Mouse (Mus musculus): ENCODE measurements at regions not wholly inside any gene's neighbourhood (a gene's known extent, or its start where the extent isn't known, plus 50 kb on each side); places are given as distances from the start of the nearest gene placed in this dataset.
"Not testable (repeated sequence)": the region's sequence is repeated elsewhere in the genome, so short reads cannot be mapped to it uniquely, and the experiment has no call there.

DNA sequence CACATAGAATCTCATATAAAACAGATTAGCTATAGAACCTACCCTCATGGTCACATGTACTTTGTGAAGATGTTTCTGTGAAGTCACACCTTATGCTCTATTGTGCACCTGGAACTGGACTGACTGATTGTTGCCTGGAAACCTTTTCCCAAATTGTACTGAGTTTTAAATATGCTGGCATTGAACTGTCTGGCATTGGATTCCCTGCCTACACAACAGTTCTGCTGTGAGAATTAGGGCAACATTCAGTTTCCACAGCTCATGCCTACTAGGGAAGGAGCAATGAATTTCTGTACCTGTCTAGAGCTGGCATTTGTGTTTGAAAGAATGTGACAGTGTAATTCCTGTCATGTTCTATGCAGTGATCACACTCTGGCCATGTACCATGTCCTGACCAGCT is 60.4 kb upstream of the Poc5 start:
- DNase-seq (ENCODE audit: low spot score): no peak
- H3K4me3 ChIP-seq: no peak overlapping the region
- H3K27me3 ChIP-seq (ENCODE audit: low read depth, poor library complexity, severe bottlenecking): no peaks in the 10 kb centered on the region
- H3K9me3 ChIP-seq (replicated peaks): no peaks in the 10 kb centered on the region
- H3K4me1 ChIP-seq: 0 out of 2 replicates have a peak, but pooled peaks cover 3% of the 10 kb centered on the region
- no peak overlapping the region for H3K27ac ChIP-seq (replicated peaks)
- H3K36me3 ChIP-seq: no peaks in the 10 kb centered on the region

DNA sequence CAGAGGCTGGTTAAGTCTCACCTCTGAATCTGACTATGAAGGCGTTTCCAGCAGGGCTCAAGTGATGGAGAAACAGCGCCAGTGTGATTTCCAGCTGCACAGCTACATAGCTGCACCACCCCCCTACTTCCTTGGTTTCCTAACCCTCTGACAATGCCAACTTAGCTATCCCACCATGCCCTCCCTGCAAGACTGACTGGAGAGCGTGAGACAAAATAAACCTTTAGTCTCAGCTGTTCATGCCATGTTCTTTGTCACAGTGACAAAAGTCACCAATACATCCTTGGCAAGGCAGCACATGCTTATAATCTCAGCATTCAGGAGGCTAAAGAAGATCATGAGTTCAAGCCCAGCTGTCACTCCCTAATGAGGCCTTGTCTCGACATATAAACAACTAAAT is 63.5 kb upstream of the Poc5 start:
- no peak overlapping the region for H3K27ac ChIP-seq (replicated peaks)
- no peaks in the 10 kb centered on the region for H3K27me3 ChIP-seq (ENCODE audit: low read depth, poor library complexity, severe bottlenecking)
- H3K36me3 ChIP-seq: no peaks in the 10 kb centered on the region
- WGBS: 73% methylated on average over 4 of the region's 4 CpGs
- H3K4me1 ChIP-seq: 0 out of 2 replicates have a peak, but pooled peaks cover 3% of the 10 kb centered on the region
- H3K4me3 ChIP-seq: no peak overlapping the region
- no peaks in the 10 kb centered on the region for H3K9me3 ChIP-seq (replicated peaks)
- DNase-seq (ENCODE audit: low spot score): no peak

DNA sequence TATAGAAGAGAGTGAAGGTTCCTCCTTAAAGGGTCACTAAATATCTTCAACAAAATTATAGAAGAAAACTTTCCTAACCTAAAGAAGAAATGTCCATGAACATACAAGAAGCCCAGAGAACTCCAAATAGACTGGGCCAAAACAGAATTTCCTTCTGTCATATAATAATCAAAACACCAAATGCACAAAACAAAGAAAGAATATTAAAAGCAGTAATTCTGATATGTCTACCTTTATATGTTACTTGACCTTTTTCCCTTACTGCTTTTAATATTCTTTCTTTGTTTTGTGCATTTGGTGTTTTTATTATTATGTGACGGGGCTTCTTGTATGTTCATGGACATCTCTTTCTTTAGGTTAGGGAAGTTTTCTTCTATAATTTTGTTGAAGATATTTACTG is 70.9 kb upstream of the Poc5 start:
- not testable (repeated sequence) for DNase-seq (ENCODE audit: low spot score); H3K27ac ChIP-seq (replicated peaks); H3K4me1 ChIP-seq; H3K36me3 ChIP-seq; H3K4me3 ChIP-seq; H3K27me3 ChIP-seq (ENCODE audit: low read depth, poor library complexity, severe bottlenecking); H3K9me3 ChIP-seq (replicated peaks)
- 93% methylated on average over 1 of the region's 1 CpGs for WGBS

DNA sequence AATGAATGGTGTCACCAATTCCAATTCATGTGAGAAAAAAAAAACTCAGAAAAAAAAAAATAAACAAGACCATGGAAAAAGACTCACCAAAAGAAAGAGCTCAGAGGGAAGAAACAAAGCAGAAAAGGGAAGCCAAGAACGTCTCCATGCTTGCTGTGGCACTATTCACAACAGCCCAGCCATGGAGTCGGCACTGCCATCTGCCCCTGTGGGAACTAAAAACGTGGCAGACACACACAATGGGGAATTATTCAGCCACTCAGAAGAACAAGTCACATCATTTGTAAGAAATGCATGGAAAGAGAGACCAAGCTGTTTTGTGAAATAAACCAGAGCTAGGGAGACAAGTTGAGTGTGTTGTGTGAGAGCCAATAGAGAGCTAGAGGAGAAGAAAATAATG is 74.9 kb upstream of the Poc5 start:
- no peak overlapping the region for H3K27ac ChIP-seq (replicated peaks)
- no peak overlapping the region for H3K4me3 ChIP-seq
- no peaks in the 10 kb centered on the region for H3K36me3 ChIP-seq
- DNase-seq (ENCODE audit: low spot score): no peak
- WGBS: 62% methylated on average over 3 of the region's 3 CpGs
- H3K9me3 ChIP-seq (replicated peaks): no peaks in the 10 kb centered on the region
- H3K4me1 ChIP-seq: no peaks in the 10 kb centered on the region
- no peaks in the 10 kb centered on the region for H3K27me3 ChIP-seq (ENCODE audit: low read depth, poor library complexity, severe bottlenecking)

DNA sequence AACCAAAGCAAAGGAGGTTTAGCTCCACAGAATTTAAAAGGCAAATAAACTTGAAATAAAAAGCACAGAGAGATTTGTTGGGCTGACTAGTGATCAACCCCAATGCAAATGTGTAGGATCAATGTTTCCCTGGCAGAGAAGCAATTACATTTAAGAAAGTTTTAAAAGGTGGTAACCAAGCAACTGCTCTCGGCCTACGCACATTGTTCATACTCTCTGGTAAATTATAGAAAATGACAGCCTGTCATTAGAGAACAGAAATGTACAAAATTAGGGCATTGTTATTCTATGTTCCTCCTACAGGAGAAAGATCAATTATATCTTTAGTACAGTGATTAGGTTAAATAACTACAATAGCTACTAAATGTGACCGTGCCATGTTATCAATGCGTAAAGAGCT is 85.6 kb upstream of the Poc5 start:
- Histone ChIP-seq H3K9me3 (replicated peaks) (0 out of 2 replicates have a peak, but pooled peaks cover 8% of the 10 kb centered on the region), H3K4me3 (no peak overlapping the region), H3K27me3 (ENCODE audit: low read depth, poor library complexity, severe bottlenecking) (no peaks in the 10 kb centered on the region), H3K36me3 (no peaks in the 10 kb centered on the region), H3K27ac (replicated peaks) (no peak overlapping the region), H3K4me1 (no peaks in the 10 kb centered on the region)
- DNase-seq (ENCODE audit: low spot score): no peak
- WGBS: 96% methylated on average over 4 of the region's 4 CpGs

DNA sequence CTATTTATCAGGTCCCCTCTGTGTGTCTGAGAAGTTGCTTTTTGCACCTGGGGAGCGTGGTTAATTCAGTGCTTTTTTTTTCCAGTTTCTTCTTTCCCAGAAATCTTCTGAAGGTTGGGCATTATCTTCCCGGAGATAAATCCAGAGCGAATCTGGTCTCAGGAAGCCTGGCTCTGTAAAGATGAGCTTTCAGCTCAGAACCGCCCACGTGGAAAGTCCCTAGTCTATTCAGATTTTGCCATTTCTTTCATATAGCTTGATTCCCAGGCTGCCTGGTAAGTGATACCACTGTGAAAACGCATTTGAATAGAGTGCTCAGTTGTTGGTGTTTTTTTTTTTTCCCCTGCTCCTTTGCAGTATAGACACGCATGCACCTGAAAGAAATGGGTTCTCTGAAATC is 100.3 kb upstream of the Poc5 start:
- peaks cover 8% of the 10 kb centered on the region for H3K4me1 ChIP-seq
- WGBS: 47% methylated on average over 7 of the region's 7 CpGs
- no peaks in the 10 kb centered on the region for H3K27me3 ChIP-seq (ENCODE audit: low read depth, poor library complexity, severe bottlenecking)
- H3K36me3 ChIP-seq: no peaks in the 10 kb centered on the region
- H3K4me3 ChIP-seq: no peak overlapping the region
- no peak for DNase-seq (ENCODE audit: low spot score)
- H3K27ac ChIP-seq (replicated peaks): no peak overlapping the region
- no peaks in the 10 kb centered on the region for H3K9me3 ChIP-seq (replicated peaks)

DNA sequence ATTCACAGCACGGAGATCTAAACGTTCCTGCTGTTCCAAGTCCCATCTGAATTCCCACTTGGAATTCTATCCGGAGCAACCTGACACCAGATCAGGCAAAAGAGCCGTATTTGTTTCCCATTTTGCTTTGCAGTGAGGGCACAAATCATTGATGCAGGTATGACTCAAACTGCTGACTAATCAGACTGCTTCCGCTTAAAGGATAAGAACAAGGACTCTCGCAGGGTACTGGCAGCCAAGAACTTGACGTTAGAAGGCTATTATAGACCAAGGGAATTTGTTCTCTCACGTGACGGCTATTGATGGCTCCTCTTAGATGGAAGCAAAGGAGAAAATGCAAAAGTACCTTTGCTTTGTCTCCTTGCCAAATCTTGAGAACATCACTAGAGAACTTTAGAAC is 118.1 kb upstream of the Poc5 start:
- Histone ChIP-seq H3K4me3 (no peak overlapping the region), H3K27ac (replicated peaks) (no peak overlapping the region), H3K27me3 (ENCODE audit: low read depth, poor library complexity, severe bottlenecking) (no peaks in the 10 kb centered on the region), H3K9me3 (replicated peaks) (no peaks in the 10 kb centered on the region), H3K4me1 (peaks cover 4% of the 10 kb centered on the region; the same call in 1 of the 2 replicates), H3K36me3 (no peaks in the 10 kb centered on the region)
- no peak for DNase-seq (ENCODE audit: low spot score)
- WGBS: 82% methylated on average over 9 of the region's 9 CpGs

DNA sequence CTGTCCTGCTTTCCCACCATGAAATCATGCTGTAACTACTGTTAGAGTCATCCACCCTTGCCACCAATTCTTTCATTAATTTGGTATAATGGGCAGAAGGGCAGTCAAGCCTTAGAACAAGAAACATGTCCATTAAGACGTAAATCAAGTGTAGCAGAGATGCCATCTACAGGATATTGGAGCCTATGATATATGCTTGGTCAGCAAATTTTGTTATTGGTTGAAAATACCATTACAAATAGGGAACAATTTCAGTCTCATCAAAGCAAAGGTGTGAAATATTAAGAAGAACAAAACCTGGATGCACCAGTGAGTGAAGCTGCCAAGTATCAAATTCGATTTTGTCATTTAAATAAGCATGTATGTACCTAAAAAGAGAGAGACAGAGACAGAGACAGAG is 123.6 kb upstream of the Sv2c start:
- H3K27ac ChIP-seq (replicated peaks): no peak overlapping the region
- no peaks in the 10 kb centered on the region for H3K9me3 ChIP-seq (replicated peaks)
- no peaks in the 10 kb centered on the region for H3K36me3 ChIP-seq
- H3K4me3 ChIP-seq: no peak overlapping the region
- no peaks in the 10 kb centered on the region for H3K27me3 ChIP-seq (ENCODE audit: low read depth, poor library complexity, severe bottlenecking)
- no peak for DNase-seq (ENCODE audit: low spot score)
- no peaks in the 10 kb centered on the region for H3K4me1 ChIP-seq
- WGBS: 75% methylated on average over 2 of the region's 2 CpGs

DNA sequence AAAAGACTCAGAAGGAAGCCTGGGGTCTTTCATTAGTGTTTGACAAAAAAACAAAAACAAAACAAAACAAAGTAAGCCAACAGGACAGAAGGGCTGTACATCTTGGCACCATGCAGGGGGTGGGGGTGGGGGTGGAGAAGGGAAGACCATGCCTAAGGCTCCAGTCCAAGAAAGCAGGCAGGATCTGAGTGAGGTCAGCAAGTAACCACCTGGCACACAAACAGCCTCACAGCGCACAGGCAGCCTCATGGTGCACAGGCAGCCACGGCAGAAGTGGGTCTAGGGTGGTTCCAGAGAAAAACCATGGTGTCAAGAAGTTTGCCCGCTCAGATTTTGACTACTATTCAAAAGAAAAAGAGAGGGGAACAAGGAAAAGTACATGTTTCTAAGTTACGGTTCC is 122.0 kb upstream of the Sv2c start:
- no peaks in the 10 kb centered on the region for H3K4me1 ChIP-seq
- DNase-seq (ENCODE audit: low spot score): no peak
- no peaks in the 10 kb centered on the region for H3K9me3 ChIP-seq (replicated peaks)
- H3K4me3 ChIP-seq: no peak overlapping the region
- no peaks in the 10 kb centered on the region for H3K36me3 ChIP-seq
- WGBS: 96% methylated on average over 4 of the region's 4 CpGs
- no peaks in the 10 kb centered on the region for H3K27me3 ChIP-seq (ENCODE audit: low read depth, poor library complexity, severe bottlenecking)
- no peak overlapping the region for H3K27ac ChIP-seq (replicated peaks)

DNA sequence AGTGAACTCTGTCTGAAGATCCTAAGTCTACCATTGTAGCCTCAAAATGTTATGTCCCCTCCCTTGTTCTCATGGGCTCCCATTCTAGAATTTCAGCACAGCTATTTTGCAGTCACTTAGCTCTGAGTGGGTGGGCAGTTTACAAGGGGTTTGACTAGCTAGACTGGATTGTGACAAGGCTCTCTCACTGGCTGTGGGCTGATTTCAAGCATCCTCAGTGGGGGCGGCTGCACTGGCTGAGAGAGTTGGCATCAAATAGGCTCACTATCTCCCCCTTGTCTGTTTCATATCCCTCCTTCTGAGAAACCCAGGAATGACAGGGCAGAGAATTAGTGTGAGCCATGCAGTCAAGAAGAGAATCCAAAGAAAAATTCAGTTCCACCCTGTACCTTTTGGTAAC is 88.4 kb upstream of the Sv2c start:
- H3K27me3 ChIP-seq (ENCODE audit: low read depth, poor library complexity, severe bottlenecking): no peaks in the 10 kb centered on the region
- DNase-seq (ENCODE audit: low spot score): no peak
- H3K36me3 ChIP-seq: no peaks in the 10 kb centered on the region
- H3K4me3 ChIP-seq: no peak overlapping the region
- 90% methylated on average over 1 of the region's 1 CpGs for WGBS
- H3K27ac ChIP-seq (replicated peaks): no peak overlapping the region
- no peaks in the 10 kb centered on the region for H3K9me3 ChIP-seq (replicated peaks)
- H3K4me1 ChIP-seq: no peaks in the 10 kb centered on the region

DNA sequence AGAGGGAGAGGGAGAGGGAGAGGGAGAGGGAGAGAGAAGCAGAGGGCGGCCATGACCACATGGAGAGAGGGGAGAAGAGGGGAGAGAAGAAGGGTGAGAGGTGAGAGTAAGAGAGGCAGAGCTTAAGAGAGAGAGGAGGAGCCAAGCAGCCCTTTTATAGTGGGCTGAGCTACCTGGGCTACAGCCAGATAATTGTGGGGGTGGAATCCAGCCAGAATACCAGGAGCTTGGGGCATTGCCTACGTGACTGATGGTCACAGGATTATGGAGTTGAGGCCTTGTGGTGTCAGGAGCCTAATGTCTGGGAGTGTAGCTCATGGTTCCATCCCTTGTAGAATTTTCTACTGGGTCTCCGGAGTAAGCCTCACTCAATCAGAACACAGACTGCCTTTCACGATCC is 83.1 kb upstream of the Sv2c start:
- H3K27ac ChIP-seq (replicated peaks): no peak overlapping the region
- no peak for DNase-seq (ENCODE audit: low spot score)
- no peaks in the 10 kb centered on the region for H3K27me3 ChIP-seq (ENCODE audit: low read depth, poor library complexity, severe bottlenecking)
- no peaks in the 10 kb centered on the region for H3K36me3 ChIP-seq
- no peaks in the 10 kb centered on the region for H3K9me3 ChIP-seq (replicated peaks)
- no peak overlapping the region for H3K4me3 ChIP-seq
- no peaks in the 10 kb centered on the region for H3K4me1 ChIP-seq
- 86% methylated on average over 3 of the region's 4 CpGs for WGBS

DNA sequence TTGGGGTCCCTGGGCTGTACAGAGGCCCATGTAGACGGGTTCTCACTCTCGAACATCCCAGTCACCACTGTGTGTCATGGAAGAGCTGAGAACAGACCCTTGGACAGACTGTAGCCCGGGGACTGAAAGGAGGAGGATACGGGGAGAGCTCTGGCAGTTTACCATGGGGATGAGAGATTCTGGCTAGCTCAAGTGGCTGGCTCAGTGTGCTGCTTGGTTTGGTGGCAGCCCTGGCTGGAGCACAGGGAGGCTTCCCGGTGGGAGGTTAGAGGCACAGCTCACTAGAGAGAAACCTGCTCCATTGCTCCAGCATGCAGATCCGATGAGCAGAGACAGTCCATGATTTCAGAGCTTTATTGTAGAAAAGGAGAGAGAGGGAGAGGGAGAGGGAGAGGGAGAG is 82.7 kb upstream of the Sv2c start:
- no peak overlapping the region for H3K27ac ChIP-seq (replicated peaks)
- H3K4me3 ChIP-seq: no peak overlapping the region
- no peaks in the 10 kb centered on the region for H3K4me1 ChIP-seq
- H3K36me3 ChIP-seq: no peaks in the 10 kb centered on the region
- no peak for DNase-seq (ENCODE audit: low spot score)
- no peaks in the 10 kb centered on the region for H3K27me3 ChIP-seq (ENCODE audit: low read depth, poor library complexity, severe bottlenecking)
- no peaks in the 10 kb centered on the region for H3K9me3 ChIP-seq (replicated peaks)
- WGBS: 75% methylated on average over 6 of the region's 6 CpGs

DNA sequence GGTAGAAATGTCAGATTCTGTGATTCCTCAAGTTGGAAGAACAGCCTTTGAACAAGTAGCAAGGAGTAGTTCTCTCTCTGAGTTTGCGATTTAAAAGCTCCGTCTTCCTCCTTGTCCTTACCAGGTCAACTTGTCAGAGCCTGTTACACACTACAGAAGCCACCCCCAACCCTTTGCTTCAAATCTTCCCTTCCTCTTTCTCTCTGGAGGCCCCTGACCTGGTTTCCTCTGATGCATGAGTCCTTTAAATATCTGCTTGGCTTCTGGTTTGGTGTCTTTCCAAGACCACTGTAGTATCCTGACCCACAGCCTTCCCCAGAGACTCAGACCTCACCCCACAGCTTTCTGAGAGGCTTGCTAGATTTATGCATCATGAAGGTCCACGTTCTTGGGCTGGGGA is 73.7 kb upstream of the Sv2c start:
- Histone ChIP-seq H3K9me3 (replicated peaks) (no peaks in the 10 kb centered on the region), H3K27ac (replicated peaks) (no peak overlapping the region), H3K4me3 (no peak overlapping the region), H3K4me1 (no peaks in the 10 kb centered on the region), H3K27me3 (ENCODE audit: low read depth, poor library complexity, severe bottlenecking) (no peaks in the 10 kb centered on the region), H3K36me3 (no peaks in the 10 kb centered on the region)
- no peak for DNase-seq (ENCODE audit: low spot score)
- WGBS: 77% methylated on average over 3 of the region's 3 CpGs

DNA sequence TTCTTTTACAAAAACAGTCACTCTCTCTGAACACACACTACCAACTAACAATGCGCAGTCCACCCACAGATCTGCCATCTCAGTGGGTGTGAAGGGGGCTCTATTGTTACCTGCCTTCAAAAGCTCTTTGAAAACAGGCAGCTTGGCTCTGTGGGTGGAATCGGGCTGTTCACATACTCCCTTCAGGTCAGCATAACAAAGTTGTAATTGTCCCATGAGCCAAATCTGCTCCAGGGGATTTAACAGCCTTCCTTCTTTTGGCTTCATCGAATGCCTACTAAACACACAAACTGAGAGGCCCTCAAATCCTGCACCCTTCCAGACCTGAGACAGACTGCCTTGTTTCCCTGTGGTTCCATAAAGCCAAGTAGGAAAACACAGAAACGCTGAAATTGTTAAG is 56.2 kb upstream of the Sv2c start:
- DNase-seq (ENCODE audit: low spot score): peak; percentile 13
- WGBS: 26% methylated on average over 4 of the region's 4 CpGs
- no peaks in the 10 kb centered on the region for H3K27me3 ChIP-seq (ENCODE audit: low read depth, poor library complexity, severe bottlenecking)
- peaks cover 15% of the 10 kb centered on the region for H3K4me1 ChIP-seq
- no peak overlapping the region for H3K4me3 ChIP-seq
- no peaks in the 10 kb centered on the region for H3K9me3 ChIP-seq (replicated peaks)
- no peak overlapping the region for H3K27ac ChIP-seq (replicated peaks)
- no peaks in the 10 kb centered on the region for H3K36me3 ChIP-seq
